Mouse (Mus musculus) olfactory bulb, adult 2 months (tissue): Measurements from ENCODE around the gene Haghl. TPM values are rescaled to one million over a fixed set of nuclear protein-coding genes. Genes with fewer than 3 reads are reported as not detected.

Experiments used
- H3K27ac ChIP-seq: fragments of 200-500 bp; 2 replicates; pipeline ENCODE4 v1.5.1; 2012; ENCODE audit warnings: low read depth, low read length; ENCODE audit not compliant: insufficient read depth
- H3K4me1 ChIP-seq: fragments of 200-500 bp; 2 replicates; pipeline ENCODE4 v1.6.1; 2012; ENCODE audit warnings: low read length; ENCODE audit not compliant: control insufficient read depth, insufficient read depth
- H3K4me3 ChIP-seq: fragments of 200-500 bp; 2 replicates; pipeline ENCODE4 v1.5.1; 2012; ENCODE audit warnings: mild to moderate bottlenecking, low read depth, low read length, moderate library complexity; ENCODE audit not compliant: insufficient read depth
- CTCF ChIP-seq: fragments of 200-500 bp; IDR thresholded peaks from 2 replicates; pipeline ENCODE4 v1.5.1; 2012; ENCODE audit warnings: low read depth, mild to moderate bottlenecking, low read length, moderate library complexity; ENCODE audit not compliant: insufficient read depth
- POLR2A ChIP-seq: fragments of 200-500 bp; IDR thresholded peaks from 2 replicates; pipeline ENCODE4 v1.6.1; 2012; ENCODE audit warnings: mild to moderate bottlenecking, low read depth, low read length, moderate library complexity; ENCODE audit not compliant: insufficient read depth
- WGBS: fragments of 180-500 bp; shearing (Covaris S2); methylation state at CpG from one replicate; pipeline ENCODE4 v1.1.7; 2018; 5-methylcytosine and 5-hydroxymethylcytosine counted together
- polyA plus RNA-seq: library from polyadenylated mRNA; stranded (reverse); fragments of >200 nt; gene quantifications from 2 replicates; pipeline ENCODE4 v1.2.4, GENCODE M21; 2012; ENCODE audit warnings: low replicate concordance; ENCODE audit not compliant: missing spikeins, insufficient read depth, insufficient read length

Haghl gene
- polyA plus RNA-seq, 1 experiment, result not detected

DNA sequence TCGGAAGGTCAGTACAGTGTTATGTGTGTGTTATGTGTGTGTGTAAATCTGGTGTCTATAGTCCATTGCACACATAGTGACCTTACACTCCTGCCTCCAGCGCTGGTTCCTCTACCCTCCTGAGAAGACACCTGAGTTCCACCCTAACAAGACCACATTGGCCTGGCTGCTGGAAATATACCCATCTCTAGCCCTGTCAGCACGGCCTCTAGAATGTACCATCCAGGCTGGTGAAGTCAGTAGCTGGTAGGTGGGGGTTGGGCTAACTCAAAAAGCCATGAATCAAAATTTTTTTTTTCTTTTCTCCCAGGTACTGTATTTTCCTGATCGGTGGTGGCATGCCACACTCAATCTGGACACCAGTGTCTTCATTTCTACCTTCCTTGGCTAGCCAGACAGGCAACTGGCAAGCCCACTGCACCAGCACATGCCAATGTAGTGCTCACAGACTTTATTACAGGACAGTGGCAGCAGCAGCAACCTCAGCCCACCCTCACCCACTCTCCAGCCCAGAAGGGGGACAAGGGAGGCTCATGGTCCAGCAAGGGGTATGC lies 44.8 kb upstream of the Haghl start:
- Histone ChIP-seq H3K4me1 (peaks cover 72% of the 10 kb centered on the region), H3K27ac (no peak overlapping the region), H3K4me3 (no peak overlapping the region)
- 79% methylated on average over 4 of the region's 4 CpGs for whole genome bisulfite sequencing
- TF ChIP-seq POLR2A, result no peak
- no peak for TF ChIP-seq CTCF

DNA sequence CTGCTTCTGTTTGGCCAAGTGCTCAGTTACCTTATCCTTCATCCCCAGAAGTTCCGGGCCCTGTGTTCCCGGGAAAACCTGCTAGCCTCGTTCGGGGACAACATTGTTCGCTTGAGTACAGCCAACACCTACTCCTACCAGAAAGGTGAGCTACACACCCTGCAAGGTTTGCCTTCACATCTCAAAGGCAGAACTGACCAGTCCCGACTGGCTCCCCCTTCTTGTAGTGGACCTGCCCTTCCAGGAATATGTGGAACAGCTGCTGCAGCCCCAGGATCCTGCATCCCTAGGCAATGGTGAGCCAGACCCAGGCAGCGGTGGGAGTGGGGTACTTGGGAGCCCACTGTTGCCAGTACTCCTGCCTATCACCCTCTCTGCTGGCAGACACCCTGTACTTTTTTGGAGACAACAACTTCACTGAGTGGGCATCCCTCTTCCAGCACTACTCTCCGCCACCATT lies 44.1 kb upstream of the Haghl start:
- peak overlapping the region; percentile 81; the same call in 1 of the 2 replicates for H3K27ac ChIP-seq
- H3K4me1 ChIP-seq, result peaks cover 72% of the 10 kb centered on the region
- 30% methylated on average over 8 of the region's 8 CpGs for WGBS
- TF ChIP-seq POLR2A (no peak), CTCF (no peak)
- H3K4me3 ChIP-seq, result peak overlapping the region; percentile 75

GRCm38 (mm10) chr17:25828712-25829557 lies 43.5 kb upstream of the Haghl start, which contains the start of gene Jmjd8:
Gene Jmjd8 (plus strand): TSS chr17:25828867.
- under 1% methylated on average over 32 of the region's 32 CpGs for WGBS
- Histone ChIP-seq H3K4me1 (peaks cover 72% of the 10 kb centered on the region), H3K27ac (peak within 1 kb of the TSS; percentile 81), H3K4me3 (peak within 1 kb of the TSS; percentile 75)
- TF ChIP-seq CTCF (no peak), POLR2A (peak; percentile 79)

GRCm38 (mm10) chr17:25828223-25828594 lies 42.7 kb upstream of the Haghl start:
- no peak for TF ChIP-seq POLR2A
- TF ChIP-seq CTCF, result no peak
- Histone ChIP-seq H3K27ac (peak overlapping the region; percentile 81; the same call in 1 of the 2 replicates), H3K4me3 (peak overlapping the region; percentile 75), H3K4me1 (peaks cover 70% of the 10 kb centered on the region)
- 70% methylated on average over 8 of the region's 8 CpGs for WGBS

GRCm38 (mm10) chr17:25827546-25828222 lies 42.2 kb upstream of the Haghl start:
- 90% methylated on average over 22 of the region's 22 CpGs for WGBS
- Histone ChIP-seq H3K27ac (no peak overlapping the region), H3K4me1 (peaks cover 70% of the 10 kb centered on the region), H3K4me3 (no peak overlapping the region)
- no peak for TF ChIP-seq CTCF
- TF ChIP-seq POLR2A, result no peak

- H3K4me3 ChIP-seq, result no peak overlapping the region
- TF ChIP-seq POLR2A, result no peak
- no peak for TF ChIP-seq CTCF
- no peak overlapping the region for H3K27ac ChIP-seq
- 95% methylated on average over 13 of the region's 13 CpGs for WGBS
- peaks cover 69% of the 10 kb centered on the region for H3K4me1 ChIP-seq
These were observed 41.5 kb upstream of the Haghl start for GRCm38 (mm10) chr17:25827011-25827410.

DNA sequence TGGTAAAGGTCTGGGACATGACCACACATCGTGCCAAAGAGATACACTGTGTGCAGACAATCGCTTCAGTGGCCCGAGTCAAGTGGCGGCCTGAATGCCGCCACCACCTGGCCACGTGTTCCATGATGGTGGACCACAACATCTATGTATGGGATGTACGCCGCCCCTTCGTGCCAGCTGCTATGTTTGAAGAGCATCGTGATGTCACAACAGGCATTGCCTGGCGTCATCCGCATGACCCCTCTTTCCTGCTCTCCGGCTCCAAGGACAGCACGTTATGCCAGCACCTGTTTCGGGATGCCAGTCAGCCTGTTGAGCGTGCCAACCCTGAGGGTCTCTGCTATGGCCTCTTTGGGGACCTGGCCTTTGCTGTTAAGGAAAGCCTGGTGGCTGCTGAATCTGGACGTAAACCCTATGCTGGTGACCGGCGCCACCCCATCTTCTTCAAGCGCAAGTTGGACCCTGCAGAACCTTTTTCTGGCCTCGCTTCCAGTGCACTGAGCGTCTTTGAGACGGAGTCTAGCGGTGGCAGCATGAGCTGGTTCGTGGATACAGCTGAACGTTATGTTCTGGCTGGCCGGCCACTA lies 40.6 kb upstream of the Haghl start:
- Histone ChIP-seq H3K4me1 (peaks cover 59% of the 10 kb centered on the region), H3K27ac (no peak overlapping the region), H3K4me3 (no peak overlapping the region)
- TF ChIP-seq CTCF (no peak), POLR2A (no peak)
- 93% methylated on average over 27 of the region's 27 CpGs for WGBS

DNA sequence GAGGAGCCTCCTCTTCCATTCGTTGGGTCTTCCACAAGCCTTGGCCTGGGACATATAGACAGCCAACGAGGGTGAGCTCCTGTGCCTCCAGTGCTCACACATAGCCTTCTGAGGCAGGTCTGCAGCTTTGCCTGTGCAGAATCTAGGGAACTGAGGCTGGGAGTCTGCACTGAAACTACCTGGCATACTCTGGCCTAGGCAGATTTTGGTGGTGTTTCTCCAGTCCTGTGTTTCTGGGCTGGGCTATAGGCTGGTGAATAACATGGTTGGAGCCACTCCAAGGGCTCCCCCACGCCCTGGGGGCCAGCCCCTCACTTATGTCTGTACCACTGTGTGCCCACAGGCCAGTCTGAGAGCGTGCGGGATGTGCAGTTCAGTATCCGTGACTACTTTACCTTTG lies 39.8 kb upstream of the Haghl start:
- Histone ChIP-seq H3K4me3 (no peak overlapping the region), H3K4me1 (peaks cover 52% of the 10 kb centered on the region), H3K27ac (no peak overlapping the region)
- WGBS, result 87% methylated on average over 6 of the region's 6 CpGs
- no peak; the same call in 1 of the 2 replicates for TF ChIP-seq CTCF
- TF ChIP-seq POLR2A, result no peak
